Mouse (Mus musculus) spleen, adult 2 months (tissue): ENCODE data around the gene Ebf4. TPM values are rescaled to one million over a fixed set of nuclear protein-coding genes. Genes with fewer than 3 reads are reported as not detected.

Experiments
- DNase-seq, 2 experiments: peaks; one replicate each; pipeline versions ENCODE4 v3.0.0 to v3.0.0-alpha.2; 2012 to 2021; ENCODE audit warnings: low spot score in 2 of 2, low read depth in 1 of 2
- H3K27ac ChIP-seq: fragments of 200-500 bp; 2 replicates; pipeline ENCODE4 v1.5.1; 2012; ENCODE audit warnings: low read length, inconsistent platforms; ENCODE audit not compliant: insufficient read depth
- H3K27me3 ChIP-seq: fragments of 200-500 bp; 2 replicates; pipeline ENCODE4 v1.6.1; 2012; ENCODE audit warnings: mild to moderate bottlenecking, moderate library complexity, low read length, inconsistent platforms; ENCODE audit not compliant: control insufficient read depth, insufficient read depth
- H3K36me3 ChIP-seq: fragments of 200-500 bp; 2 replicates; pipeline ENCODE4 v1.6.1; 2012; ENCODE audit warnings: mild to moderate bottlenecking, low read length, inconsistent platforms; ENCODE audit not compliant: control insufficient read depth, insufficient read depth
- H3K4me1 ChIP-seq: fragments of 200-500 bp; 2 replicates; pipeline ENCODE4 v1.6.1; 2011; ENCODE audit warnings: inconsistent platforms; ENCODE audit not compliant: control insufficient read depth, insufficient read depth, insufficient read length
- H3K4me3 ChIP-seq: fragments of 200-500 bp; 2 replicates; pipeline ENCODE4 v1.5.1; 2011; ENCODE audit warnings: mild to moderate bottlenecking, inconsistent platforms; ENCODE audit not compliant: insufficient read depth, insufficient read length; ENCODE audit errors: extremely low read depth
- CTCF ChIP-seq: fragments of 200-500 bp; IDR thresholded peaks from 2 replicates; pipeline ENCODE4 v1.5.1; 2011; ENCODE audit warnings: mild to moderate bottlenecking, inconsistent platforms; ENCODE audit not compliant: insufficient read depth, insufficient read length, insufficient replicate concordance; ENCODE audit errors: extremely low read depth
- POLR2A ChIP-seq: fragments of 200-500 bp; IDR thresholded peaks from 2 replicates; pipeline ENCODE4 v1.6.1; 2011; ENCODE audit warnings: low read depth, low read length, inconsistent platforms
- WGBS: fragments of 180-500 bp; shearing (Covaris S2); methylation state at CpG from one replicate; pipeline ENCODE4 v1.1.7; 2018; 5-methylcytosine and 5-hydroxymethylcytosine counted together
- polyA plus RNA-seq: library from polyadenylated mRNA; depleted of rRNA; stranded (reverse); fragments of >200 nt; gene quantifications from 2 replicates; pipeline ENCODE4 v1.2.3, GENCODE M21; 2012; rRNA removed

Gene Ebf4
- polyA plus RNA-seq, 1 experiment: 1.5 TPM

- DNase-seq: peak in 1 of 2 experiments; percentile 60
- no peaks in the 10 kb centered on the region for H3K27me3 ChIP-seq
- H3K36me3 ChIP-seq: no peaks in the 10 kb centered on the region
- TF ChIP-seq POLR2A (no peak), CTCF (peak; percentile 87)
- WGBS: 29% methylated on average over 16 of the region's 16 CpGs
- H3K4me3 ChIP-seq: no peak overlapping the region
- no peak overlapping the region for H3K27ac ChIP-seq
- no peaks in the 10 kb centered on the region for H3K4me1 ChIP-seq
Measured at GRCm38 (mm10) chr2:130411558-130412495, 116.9 kb downstream of the Ebf4 start.

GRCm38 (mm10) chr2:130412775-130413174, 117.8 kb downstream of the Ebf4 start:
- Histone ChIP-seq H3K4me1 (no peaks in the 10 kb centered on the region), H3K27ac (no peak overlapping the region), H3K4me3 (no peak overlapping the region), H3K27me3 (no peaks in the 10 kb centered on the region), H3K36me3 (no peaks in the 10 kb centered on the region)
- WGBS: 80% methylated on average over 3 of the region's 3 CpGs
- no peak for DNase-seq
- TF ChIP-seq POLR2A: no peak
- no peak for TF ChIP-seq CTCF

GRCm38 (mm10) chr2:130414094-130414856, 119.3 kb downstream of the Ebf4 start:
- H3K36me3 ChIP-seq: peaks cover 2% of the 10 kb centered on the region; the same call in 1 of the 2 replicates
- WGBS: 78% methylated on average over 6 of the region's 6 CpGs
- no peak overlapping the region for H3K27ac ChIP-seq
- no peak for DNase-seq
- no peaks in the 10 kb centered on the region for H3K27me3 ChIP-seq
- TF ChIP-seq CTCF (no peak), POLR2A (no peak)
- H3K4me1 ChIP-seq: no peaks in the 10 kb centered on the region
- no peak overlapping the region for H3K4me3 ChIP-seq

Other genes starting within 250 kb of the Ebf4 start
- gene Tgm6, start 182.8 kb upstream of the Ebf4 start, polyA plus RNA-seq: not detected in 2 replicates
- 255 and 272 TPM in 2 replicates for gene Snrpb, start 115.8 kb upstream of the Ebf4 start, polyA plus RNA-seq
- gene Tmc2, start 100.0 kb upstream of the Ebf4 start, polyA plus RNA-seq: not detected in 2 replicates
- gene Nop56, start 20.7 kb upstream of the Ebf4 start, polyA plus RNA-seq: 66.3 and 80.1 TPM in 2 replicates
- 76.2 and 97.0 TPM in 2 replicates for gene Idh3b, start 10.6 kb upstream of the Ebf4 start, polyA plus RNA-seq
- 15.6 and 29.7 TPM in 2 replicates for gene Cpxm1, start 102.4 kb downstream of the Ebf4 start, polyA plus RNA-seq
- not detected in 2 replicates for gene Gm28372, start 110.1 kb downstream of the Ebf4 start, polyA plus RNA-seq
- not detected in 2 replicates for gene 1700020A23Rik, start 110.1 kb downstream of the Ebf4 start, polyA plus RNA-seq
- not detected in 2 replicates for gene Tmem239, start 111.3 kb downstream of the Ebf4 start, polyA plus RNA-seq
- gene Vps16, start 129.2 kb downstream of the Ebf4 start, polyA plus RNA-seq: 84.8 and 97.5 TPM in 2 replicates
- 33.2 and 35.3 TPM in 2 replicates for gene Pced1a, start 129.5 kb downstream of the Ebf4 start, polyA plus RNA-seq
- gene Ptpra, start 155.1 kb downstream of the Ebf4 start, polyA plus RNA-seq: 31.9 and 37.4 TPM in 2 replicates